Mouse (Mus musculus): ENCODE measurements around the gene Rab40b. TPM values are rescaled to one million over a fixed set of nuclear protein-coding genes. Genes with fewer than 3 reads are reported as not detected.

Gene Rab40b
- polyA plus RNA-seq (2017; shearing (Covaris generic)), result not detected

DNA sequence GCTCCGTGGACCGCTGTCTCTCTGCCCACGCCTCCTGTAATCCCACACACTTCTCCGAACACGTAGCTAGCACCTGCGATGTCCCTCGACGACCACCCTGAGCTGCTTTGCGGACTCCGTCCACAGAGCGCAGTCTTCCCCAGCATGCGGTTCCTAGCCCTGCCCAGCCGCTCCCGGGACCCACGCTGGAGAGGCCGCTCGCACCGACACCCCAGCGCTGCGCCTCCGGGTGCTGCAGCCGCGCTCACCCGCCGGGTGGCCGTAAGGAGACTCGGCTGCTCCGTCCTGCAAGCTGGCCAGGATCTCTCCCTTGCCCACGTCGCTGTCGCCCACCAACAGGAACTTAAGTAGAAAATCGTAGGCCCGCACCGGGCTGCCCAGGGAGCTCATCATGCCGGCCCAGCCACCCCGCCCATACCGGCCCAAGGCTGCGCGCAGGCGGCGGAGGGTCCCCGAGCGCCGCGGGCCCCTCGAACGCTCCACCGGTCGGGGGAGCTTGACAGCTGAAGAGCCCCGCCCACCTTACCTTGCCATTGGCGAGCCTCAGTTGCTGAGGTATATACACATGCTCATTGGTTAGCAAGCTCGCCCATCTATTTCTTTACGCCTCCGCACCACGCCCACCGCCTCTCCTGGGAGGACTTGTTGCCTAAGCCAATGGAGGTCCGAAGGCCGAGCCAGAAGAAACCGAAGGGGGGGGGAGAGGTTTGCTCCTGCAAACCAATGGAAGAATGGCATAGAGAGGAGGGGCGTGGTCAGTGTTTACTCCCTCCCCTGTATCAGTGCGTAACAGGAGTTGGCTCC lies at the start of gene Rab40b:
Gene Rab40b (minus strand): TSS at position 502 of the 804 bp plus-strand sequence.

DNA sequence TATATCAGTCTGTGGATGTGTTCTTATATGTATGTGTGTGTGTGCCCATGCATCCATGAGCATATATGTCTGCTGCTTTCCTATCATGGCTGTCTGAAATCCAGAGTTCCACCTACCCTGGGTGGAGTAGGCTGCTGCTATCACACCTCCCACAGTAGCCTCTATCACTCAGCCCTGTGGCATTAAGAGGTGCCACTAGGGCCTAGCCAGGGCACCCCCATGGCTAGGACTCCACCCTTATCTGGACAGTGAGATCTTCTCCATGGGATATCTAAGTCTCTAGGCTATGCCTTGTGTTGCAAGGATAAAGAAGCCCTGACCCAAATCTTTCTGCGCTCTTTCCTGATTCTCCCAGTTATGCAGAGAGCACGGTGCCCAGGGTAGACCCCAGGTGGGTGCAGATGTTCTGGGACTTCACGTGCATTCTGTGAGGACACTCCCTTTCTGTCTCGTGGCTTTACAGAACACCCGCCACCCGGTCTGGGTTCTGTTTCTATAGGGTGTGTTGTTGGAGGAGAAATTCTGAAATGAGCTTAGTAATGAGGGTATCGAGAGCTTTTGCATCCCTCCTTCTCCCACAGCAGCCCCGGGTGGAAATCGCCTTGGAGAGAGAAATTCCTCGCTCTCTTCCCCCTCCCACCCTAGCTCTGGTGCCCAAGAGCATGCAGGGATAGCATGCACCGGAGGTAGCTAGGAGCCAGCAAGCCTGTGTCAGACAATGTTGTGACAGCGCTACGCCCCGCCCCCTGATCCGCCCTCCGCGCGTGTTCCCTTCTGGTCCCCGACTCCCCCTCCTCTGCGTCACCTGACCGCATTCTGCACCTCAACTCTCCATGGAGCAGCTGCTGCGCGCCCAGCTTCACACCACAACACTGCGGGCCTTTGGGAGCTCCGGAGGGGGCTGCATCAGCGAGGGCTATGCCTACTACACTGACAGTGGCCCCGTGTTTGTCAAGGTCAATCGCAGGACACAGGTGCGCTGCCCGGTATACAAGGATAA lies 46.4 kb upstream of the Rab40b start, which contains the start of gene Fn3k:
Gene Fn3k (plus strand): TSS at position 758 of the 1,000 bp plus-strand sequence.

DNA sequence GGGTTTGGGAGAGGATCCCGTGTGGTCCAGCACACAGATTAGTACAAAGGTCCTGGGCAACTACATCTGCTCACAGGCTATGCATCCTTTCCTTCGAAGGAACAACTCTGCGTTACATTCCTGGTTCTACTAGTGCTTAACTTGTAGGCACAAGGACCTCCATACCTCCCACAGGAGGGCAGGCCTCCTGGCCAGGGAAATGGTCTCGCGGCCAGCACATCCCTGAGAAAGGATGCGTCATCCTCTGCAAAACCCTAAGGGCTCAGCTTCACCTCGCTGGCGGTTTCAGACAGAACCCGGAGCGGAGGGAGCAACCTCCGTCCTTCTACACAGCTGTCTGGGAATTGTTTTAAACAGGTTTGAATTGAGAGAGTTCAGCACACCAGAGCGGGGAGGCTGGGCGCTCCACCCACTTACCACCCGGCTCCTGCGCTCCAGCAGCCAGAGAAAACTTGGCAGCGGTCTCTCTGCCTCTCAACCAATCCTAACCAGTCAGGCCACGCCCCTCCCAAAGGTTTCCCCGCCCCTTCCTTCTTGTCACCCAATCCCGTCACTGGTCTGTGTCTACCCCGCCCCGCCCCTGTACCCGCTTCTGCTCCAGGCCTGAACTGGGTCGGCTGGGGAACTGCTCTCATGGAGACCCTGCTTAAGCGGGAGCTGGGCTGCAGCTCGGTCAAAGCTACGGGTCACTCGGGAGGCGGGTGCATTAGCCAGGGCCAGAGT lies 32.9 kb upstream of the Rab40b start, which contains the start of gene Fn3krp:
Gene Fn3krp (plus strand): TSS at position 572 of the 723 bp plus-strand sequence.

DNA sequence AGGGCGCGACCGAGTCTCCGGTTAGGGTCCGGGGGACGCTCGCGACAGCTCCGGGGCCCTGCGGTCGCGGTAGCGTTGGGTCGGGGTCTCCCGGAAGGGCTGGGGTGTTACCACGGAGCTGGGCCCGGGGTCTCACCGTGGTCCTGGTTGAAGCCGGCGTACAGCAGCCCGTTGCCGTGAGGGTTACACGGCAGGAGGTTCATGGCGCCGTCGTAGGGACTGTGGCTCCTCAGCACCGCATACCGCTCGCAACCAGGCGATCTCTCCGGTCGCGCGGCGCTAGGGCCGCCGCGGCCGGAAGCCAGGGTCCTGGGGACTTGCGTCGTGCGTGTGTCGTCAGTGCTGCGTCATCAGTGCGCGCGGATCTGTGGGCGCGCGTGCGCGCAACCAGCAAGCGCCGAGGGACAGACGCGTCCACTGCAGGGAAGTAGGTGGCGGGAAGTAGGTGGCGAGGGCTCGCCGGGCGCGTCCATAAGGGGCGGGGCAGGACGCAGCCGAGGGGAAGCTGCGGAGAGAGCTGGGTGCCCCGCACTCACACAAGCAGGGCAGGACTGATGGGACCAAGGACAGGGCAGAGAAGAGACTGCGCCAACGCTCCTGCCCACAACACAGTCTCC lies 33.9 kb downstream of the Rab40b start, which contains the start of gene Wdr45b:
Gene Wdr45b (minus strand): TSS at position 355 of the 617 bp plus-strand sequence.

Other genes with a start within 250 kb of the Rab40b start
- gene Tex19.1, start 242.1 kb downstream of the Rab40b start, polyA plus RNA-seq (2017; shearing (Covaris generic)), result not detected
- not detected for gene Uts2r, start 228.0 kb downstream of the Rab40b start, polyA plus RNA-seq (2017; shearing (Covaris generic))
- gene Hexdc, start 183.8 kb downstream of the Rab40b start, polyA plus RNA-seq (2017; shearing (Covaris generic)), result 2.5 TPM
- 7.3 TPM for gene Ogfod3, start 183.5 kb downstream of the Rab40b start, polyA plus RNA-seq (2017; shearing (Covaris generic))
- 115 TPM for gene Cybc1, start 158.9 kb downstream of the Rab40b start, polyA plus RNA-seq (2017; shearing (Covaris generic))
- 34.2 TPM for gene Narf, start 151.0 kb downstream of the Rab40b start, polyA plus RNA-seq (2017; shearing (Covaris generic))
- 18.2 TPM for gene Foxk2, start 128.3 kb downstream of the Rab40b start, polyA plus RNA-seq (2017; shearing (Covaris generic))
- 40.8 TPM for gene Wdr45b, start 33.8 kb downstream of the Rab40b start, polyA plus RNA-seq (2017; shearing (Covaris generic))
- 0.45 TPM for gene Fn3krp, start 33.1 kb upstream of the Rab40b start, polyA plus RNA-seq (2017; shearing (Covaris generic))
- 0.31 TPM for gene Fn3k, start 46.7 kb upstream of the Rab40b start, polyA plus RNA-seq (2017; shearing (Covaris generic))
- 48.9 TPM for gene Tbcd, start 63.7 kb upstream of the Rab40b start, polyA plus RNA-seq (2017; shearing (Covaris generic))
- gene Zfp750, start 131.1 kb upstream of the Rab40b start, polyA plus RNA-seq (2017; shearing (Covaris generic)), result 0.32 TPM